Mouse (Mus musculus) MEL (cell line): ENCODE measurements around the gene Rims3.

Experiments
- EP300 ChIP-seq, 2 experiments: IDR thresholded peaks; 2 replicates each; pipeline ENCODE4 v1.6.1; 2011; ENCODE audit warnings: improper control_type of control experiment in 2 of 2, low read length in 2 of 2, low read depth in 1 of 2, mild to moderate bottlenecking in 1 of 2
- TAL1 ChIP-seq: IDR thresholded peaks from 2 replicates; pipeline ENCODE4 v1.6.1; 2012; ENCODE audit warnings: mild to moderate bottlenecking, inconsistent platforms, low read length, moderate library complexity, mixed read lengths

- TF ChIP-seq EP300 (IDR thresholded peaks at IDR 0.05; ENCODE audit: low read depth in 1 of 2, low read length in 2 of 2): no peak
- no peak for TF ChIP-seq TAL1
Observed at GRCm38 (mm10) chr4:120813762-120814161, 40.9 kb upstream of the Rims3 start.
